Mouse (Mus musculus) MN1 (cell line): ENCODE results near the gene Vstm5.
"Not testable (repeated sequence)": the region's sequence is repeated elsewhere in the genome, so short reads cannot be mapped to it uniquely, and the experiment has no call there.

ENCODE experiments used
- DNase-seq: peaks from one replicate; pipeline ENCODE4 v3.0.0-alpha.2; 2016; ENCODE audit warnings: low spot score

Vstm5 gene

DNA sequence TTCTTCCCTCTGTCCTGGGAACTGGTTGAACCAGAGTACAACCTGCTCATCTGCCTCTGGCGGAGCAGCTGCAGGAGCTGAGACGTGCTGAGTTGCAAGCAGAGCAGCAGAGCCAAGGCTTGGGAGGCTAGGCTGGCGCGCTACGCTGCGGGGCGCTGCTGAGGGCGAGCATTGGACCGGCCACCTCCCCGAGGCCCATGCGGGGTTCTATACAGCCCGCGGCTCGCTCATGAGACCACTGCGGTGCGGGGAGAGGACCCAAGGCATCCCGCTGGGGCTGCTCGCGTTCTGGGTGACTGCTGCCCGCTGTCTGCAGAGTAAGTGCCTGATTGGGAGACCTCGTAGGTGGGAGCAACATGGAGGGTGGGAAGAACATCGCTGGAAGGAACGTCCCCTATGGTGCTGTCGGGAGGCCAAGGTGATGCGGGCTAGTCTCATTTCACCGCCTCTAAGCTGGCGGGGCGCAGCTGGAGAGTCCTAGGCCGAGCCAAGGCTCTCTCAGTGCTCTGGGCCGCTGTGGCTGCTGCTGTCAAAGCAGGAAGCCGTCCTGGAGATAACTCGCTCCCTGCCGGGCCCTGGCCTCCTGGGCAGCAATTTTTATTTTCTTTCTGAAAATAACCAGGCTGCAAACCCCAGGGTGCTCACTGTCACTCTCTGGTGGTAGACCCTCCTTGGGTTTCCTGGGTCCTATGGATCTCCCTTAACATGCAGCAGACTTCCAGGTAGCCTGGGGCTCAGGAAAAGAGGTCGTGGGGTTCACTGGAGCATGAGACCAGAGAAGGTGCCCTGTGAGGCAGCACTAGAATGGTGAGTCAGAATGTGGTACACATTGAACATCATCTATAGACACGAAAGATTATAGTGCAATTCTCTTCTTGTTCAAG, at the start of gene Vstm5:
Gene Vstm5 (plus strand): TSS at position 4 of the 884 bp plus-strand sequence.
- no peak for DNase-seq

GRCm38 (mm10) chr9:15194806-15195205, 44.0 kb upstream of the Vstm5 start:
- not testable (repeated sequence) for DNase-seq

DNA sequence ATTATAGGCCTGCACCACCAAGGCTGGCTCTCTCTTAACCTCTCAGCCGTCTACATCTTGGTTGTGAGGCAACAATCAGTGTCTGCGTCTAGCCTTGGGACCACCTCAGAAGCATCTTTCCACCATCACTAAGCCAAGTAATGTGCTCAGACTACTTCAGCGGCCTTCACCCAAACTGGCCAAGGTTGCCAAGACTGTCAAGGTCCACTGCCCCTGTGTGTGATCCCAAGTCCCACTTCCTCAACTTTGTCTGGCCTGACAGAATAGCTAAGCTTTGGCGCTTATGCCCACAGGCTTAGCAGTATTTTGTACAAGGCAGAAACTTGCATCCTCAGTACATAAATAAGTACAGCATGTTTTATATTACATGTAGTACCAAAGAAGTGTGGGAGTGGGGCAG, 32.2 kb upstream of the Vstm5 start:
- no peak for DNase-seq

- no peak for DNase-seq
Measured at GRCm38 (mm10) chr9:15209320-15209719, 29.5 kb upstream of the Vstm5 start.

DNA sequence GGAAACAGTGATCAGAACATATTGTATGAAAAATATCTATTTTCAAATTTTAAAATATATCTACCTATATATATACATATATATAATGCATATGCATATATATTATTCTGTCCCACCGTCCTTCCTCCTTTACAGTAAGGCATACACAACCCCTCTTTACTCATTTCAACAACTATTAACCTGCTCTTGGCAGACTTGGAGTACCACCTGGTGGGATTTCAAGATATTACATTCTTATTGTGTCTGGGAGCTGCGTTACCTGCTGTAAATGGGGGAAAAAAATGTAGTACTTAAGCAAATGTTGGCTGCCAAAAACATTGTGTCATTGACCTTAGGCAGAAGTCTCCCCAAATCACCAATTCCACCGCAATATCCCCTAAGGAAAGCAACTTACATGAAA, 27.0 kb upstream of the Vstm5 start:
- DNase-seq = no peak

DNA sequence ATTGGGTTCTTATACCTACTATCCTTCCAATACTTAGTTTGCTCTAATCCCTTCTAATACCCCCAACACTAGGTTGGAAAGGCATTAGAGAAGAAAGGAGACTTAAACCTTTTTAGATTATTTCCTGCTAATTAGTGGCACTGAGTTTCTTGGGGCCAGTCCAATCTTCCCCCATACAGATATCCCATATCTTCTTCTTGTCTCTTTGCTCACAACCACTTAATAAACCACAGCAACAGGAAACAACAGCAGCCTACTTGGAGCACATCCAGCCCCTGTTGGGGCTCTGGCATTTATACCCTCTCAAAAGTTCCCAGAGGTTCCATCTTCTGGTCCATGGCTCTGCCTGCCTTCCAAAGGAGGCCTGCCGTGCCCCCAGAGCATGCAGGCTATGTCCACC, 25.1 kb upstream of the Vstm5 start:
- DNase-seq = no peak

GRCm38 (mm10) chr9:15224912-15225311, 13.9 kb upstream of the Vstm5 start:
- DNase-seq = no peak

DNA sequence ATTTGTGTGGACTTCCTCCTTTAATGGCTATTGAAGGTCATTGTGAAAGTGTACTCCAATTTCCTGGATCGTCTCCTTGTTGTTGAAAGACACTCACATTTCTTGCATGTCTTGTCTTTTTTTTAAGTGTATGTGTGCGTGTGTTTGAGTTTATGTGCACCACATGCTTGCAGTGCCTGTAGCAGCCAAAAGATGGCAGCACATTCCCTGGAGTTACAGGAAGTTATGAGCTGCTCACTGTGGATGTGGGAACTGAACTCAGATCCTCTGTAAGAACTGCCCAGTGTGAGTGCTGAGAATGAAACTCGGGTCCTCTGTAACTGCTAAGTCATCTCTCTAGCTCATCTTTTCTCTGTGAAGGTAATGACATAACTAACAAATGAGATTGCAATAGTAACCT, 6.4 kb upstream of the Vstm5 start:
- DNase-seq = no peak

DNA sequence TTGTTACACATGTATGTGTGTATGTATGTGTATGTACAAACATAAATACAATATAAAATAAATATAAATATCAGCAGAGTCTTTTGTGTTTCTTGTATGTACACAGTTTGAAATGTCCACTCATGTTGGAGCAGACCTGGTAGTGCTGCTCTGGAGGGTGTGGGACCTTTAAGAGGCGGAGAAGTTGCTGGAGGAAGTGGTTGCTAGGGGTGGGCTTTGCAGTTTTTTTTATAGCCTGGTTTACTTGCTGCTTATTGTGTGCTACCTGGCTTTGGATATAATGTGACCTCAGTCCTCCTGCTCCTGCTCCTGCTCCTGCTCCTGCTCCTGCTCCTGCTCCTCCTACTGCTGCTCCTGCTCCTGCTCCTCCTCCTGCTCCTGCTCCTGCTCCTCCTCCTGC, 5.2 kb upstream of the Vstm5 start:
- DNase-seq = no peak

DNA sequence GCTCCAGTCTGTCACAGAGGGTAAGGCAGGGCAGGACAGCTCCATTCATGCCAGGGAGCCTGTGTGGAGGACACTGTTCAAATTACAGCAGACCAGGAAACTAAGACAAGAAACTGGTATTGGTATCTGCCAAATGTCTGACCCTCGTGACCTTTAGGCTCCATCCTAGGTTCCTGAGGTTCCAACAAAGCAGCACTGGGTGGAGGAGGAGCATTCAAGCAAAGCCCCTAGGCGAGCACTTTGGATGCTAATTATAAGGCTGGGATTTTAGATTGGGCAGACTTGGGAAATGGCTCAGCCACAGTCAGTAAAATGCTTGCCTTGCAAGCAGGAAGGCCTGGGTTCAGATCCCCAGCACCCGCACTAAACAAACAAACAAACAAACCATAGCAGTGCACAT, 2.9 kb upstream of the Vstm5 start:
- DNase-seq = no peak

GRCm38 (mm10) chr9:15237516-15238296, 1.1 kb upstream of the Vstm5 start:
- DNase-seq = no peak

DNA sequence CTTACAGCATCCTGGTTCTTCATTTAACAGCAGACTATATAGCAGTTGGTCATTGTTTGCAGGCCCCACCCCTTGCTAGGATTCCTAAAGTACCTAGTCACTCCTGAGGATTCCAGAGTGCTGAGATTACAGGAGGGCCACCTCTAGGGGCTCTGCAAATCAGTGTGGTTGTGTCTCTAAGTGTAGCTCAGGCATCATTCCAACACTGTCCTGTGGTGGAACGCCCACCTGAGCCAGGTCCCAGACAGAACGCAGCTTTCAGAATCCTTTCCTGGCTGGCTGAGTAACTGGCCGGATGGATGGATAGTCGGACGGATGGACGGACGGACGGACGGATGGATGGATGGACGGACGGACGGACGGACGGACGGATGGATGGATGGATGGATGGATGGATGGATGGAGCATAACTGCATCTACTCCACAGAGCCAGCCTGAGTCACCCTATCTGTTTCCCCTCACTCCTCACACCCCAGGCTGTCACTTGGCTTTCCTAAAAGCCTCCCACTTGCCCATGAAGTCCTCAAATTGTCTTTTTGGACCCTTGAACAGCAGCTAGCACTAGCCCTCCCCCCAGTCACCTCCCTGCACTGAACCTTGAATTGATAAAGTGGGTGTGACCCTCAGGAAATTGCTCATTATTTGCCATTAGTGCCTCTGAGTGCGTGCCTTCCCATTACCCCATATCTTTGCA, 401 bp upstream of the Vstm5 start:
- no peak for DNase-seq

GRCm38 (mm10) chr9:15240006-15240405, 1.2 kb downstream of the Vstm5 start:
- DNase-seq = no peak

DNA sequence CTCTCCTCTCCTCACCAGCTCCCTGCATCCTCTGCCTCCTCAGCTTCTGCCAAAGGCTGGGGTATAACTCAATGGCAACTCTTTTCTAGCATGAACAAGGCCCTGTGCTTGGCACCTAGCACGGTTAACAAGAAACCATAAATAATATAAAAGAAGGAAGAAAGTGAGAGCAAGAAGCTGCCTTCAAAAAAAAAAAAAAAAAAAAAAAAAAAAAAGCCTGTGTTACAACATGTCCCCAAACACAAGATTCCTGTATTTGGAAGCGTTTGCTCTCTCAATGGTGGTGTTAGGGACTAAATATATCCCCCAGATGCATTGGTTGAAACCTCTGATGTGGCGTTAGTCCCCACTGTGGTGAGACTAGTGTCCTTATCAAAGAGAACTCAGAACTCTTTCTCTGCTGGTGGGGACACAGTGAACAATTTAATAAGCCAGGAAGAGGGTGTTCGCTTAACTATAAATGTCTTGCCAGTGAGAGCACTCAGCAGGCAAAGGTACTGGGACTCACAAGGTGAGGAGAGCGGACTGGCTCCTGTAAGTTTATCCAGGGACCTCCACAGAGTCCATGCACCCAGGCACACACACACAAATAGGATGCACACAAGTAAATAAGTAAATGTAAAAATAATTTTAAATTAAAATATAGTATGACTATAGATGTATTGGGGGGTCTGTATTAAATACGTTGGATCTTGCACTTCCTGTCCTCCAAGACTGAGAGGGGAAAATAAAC, 2.2 kb downstream of the Vstm5 start:
- no peak for DNase-seq

- DNase-seq = no peak
Measured at GRCm38 (mm10) chr9:15241596-15241939, 2.7 kb downstream of the Vstm5 start.

- DNase-seq = no peak
Measured at GRCm38 (mm10) chr9:15242130-15242529, 3.3 kb downstream of the Vstm5 start.

DNA sequence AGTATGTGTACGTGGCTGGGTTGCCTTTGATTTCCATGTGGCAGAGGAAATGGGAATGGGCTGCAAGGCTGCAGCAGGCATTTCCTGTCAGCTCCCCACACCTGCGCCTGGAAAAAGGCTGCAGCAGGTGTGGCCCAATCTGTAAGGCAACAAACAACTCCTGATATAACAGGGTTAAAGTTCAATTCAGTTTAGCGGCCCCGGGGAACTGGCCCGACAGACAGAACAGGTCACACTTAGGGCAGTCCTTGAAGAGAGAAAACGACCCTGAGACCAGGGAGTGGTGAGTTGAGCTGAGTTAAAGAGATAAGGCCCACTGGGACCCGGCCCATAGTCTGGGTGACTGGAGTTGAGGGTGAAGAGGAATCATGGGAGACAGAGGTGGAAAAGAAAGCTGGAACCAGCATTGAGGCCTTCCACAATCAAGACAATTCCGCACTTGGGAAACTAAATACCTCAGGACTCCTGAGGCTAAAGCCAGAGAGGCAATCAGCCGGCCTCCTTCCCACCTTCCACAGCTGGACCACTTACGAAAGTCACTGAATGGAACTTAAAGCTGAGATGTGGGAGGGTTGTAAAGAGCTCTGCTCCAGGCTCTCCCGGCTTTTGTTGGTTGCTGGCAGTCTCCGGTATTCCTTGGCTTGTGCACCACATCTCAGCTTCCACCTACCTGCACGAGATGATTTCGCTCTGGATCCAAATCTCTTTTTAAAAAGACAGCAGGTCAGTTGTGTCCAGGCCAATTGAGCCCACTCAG, 6.7 kb downstream of the Vstm5 start:
- DNase-seq = no peak

GRCm38 (mm10) chr9:15250376-15250775, 11.5 kb downstream of the Vstm5 start:
- no peak for DNase-seq

DNA sequence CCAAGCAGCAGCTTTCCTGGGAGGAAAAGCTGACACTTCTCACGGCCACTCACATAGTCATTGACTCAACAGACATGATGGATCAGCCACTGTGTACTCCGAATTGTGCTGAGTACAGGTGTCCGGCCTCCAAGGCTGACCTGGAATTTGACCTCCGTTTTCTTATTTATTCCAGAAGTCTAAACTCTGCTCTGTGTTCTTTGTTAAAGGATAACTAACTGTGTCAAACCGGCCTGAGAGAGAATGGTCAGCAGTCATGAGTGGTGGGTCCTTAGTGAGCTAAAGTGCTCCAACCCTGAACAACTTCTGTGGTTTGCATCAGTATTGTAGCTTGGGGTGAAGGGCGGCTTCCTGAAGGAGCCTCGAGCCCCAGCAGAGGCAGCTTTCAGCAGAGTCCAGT, 13.4 kb downstream of the Vstm5 start:
- no peak for DNase-seq

DNA sequence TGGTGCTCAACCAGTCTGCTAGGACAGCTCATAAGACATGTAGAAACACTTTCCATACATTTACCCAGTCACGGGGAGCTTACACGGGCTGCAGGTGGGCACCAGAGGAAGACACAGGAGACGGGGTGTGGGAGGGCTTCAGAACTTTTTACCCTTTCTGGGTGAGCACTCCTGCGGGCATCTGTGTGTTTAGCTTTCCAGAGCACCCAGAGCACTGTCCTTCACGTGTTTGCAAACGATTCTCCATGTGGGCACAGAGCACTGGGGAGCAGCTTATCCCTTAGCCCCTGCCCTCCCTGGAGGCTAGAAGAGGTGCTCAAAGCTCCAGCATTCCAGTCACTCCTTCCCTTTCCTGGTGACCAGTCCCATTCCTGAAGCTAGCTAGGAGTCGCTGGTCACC, 15.7 kb downstream of the Vstm5 start:
- no peak for DNase-seq

DNA sequence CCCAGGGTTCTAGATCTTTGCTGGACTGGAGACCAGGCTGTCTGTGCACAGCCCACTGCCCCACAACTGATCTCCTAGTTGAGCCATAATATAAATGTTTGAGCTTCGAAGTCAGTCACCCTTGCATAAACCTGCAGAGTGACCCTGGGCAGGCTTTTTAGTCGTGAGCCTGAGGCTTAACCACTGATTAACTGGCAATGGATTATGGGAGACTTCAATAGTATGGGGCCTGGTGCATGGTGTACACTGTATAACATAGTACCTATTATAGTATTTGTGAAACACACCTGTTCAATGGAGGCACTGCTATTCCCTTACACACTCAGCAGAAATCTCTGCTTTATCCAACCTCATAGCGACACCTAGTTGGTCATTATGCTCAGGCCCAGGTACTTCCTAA, 17.4 kb downstream of the Vstm5 start:
- DNase-seq = no peak
